Mouse (Mus musculus): ENCODE data around the gene Vmn2r88. TPM values are rescaled to one million over a fixed set of nuclear protein-coding genes. Genes with fewer than 3 reads are reported as not detected.

Vmn2r88 gene
- polyA plus RNA-seq (2012; rRNA removed): not detected in 2 replicates

DNA sequence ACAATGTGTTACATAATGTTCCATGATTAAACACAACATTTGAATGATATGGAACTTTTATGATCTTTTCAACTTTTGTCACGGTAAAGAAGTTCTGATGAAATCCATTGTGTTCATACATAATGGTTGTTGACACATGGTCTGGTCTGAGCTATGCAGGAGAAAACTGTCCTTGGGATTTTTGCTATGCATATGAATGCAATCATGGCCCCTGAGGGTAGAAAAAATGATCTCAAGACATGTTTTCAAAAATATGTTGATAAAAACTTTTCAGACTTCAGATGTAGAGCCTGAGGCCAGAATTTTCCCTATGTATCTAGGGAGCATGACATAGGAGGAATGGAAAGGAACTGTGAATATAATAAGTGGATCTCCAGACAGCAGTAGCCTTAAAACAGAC is at the start of gene Vmn2r88:
Gene Vmn2r88, plus strand, starts transcription at position 301 of the 400 bp plus-strand sequence.

DNA sequence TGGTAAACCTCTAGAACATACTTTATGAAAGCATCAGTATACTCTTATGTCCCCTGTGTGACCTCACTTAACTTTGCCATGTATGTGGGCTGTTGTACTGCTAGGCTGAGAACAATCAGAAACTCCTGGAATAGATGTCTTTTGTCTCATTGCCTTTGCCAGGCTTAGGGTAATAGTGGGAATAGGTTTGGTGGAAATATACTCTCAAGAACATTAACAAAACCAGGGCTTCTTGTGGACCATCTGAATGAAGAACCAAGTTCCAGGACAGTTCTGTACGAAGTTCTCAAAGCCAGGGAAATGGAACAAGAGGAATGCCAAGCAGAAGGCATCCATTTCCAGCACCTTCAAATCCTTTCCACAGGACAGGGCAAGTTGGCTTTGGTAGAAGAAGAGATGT is 49.2 kb upstream of the Vmn2r88 start, which contains the start of gene Gm7247:
Gene Gm7247, plus strand, starts transcription at position 301 of the 400 bp plus-strand sequence.

DNA sequence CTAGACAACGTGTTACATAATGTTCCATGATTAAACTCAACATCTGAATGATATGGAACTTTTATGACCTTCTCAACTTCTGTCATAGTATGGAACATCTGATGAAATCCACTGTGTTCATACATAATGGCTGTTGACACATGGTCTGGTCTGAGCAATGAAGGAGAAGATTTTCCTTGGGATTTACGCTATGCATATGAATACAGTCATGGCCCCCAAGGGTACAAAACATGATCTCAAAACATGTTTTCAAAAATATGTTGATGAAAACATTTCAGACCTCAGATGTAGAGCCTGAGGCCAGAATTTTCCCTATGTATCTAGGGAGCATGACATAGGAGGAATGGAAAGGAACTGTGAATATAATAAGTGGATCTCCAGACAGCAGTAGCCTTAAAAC is 40.9 kb downstream of the Vmn2r88 start, which contains the start of gene Vmn2r89:
Gene Vmn2r89, plus strand, starts transcription at position 301 of the 400 bp plus-strand sequence.

Other genes starting within 250 kb of the Vmn2r88 start
- not detected in 2 replicates for gene Rnase2b, start 248.6 kb upstream of the Vmn2r88 start, polyA plus RNA-seq (2012; rRNA removed)
- not detected in 2 replicates for gene Ang2, start 211.7 kb upstream of the Vmn2r88 start, polyA plus RNA-seq (2012; rRNA removed)
- not detected in 2 replicates for gene Ear14, start 207.4 kb upstream of the Vmn2r88 start, polyA plus RNA-seq (2012; rRNA removed)
- not detected in 2 replicates for gene Rnase2a, start 154.7 kb upstream of the Vmn2r88 start, polyA plus RNA-seq (2012; rRNA removed)
- gene Gm7247, start 49.1 kb upstream of the Vmn2r88 start, polyA plus RNA-seq (2012; rRNA removed): not detected in 2 replicates
- not detected in 2 replicates for gene Vmn2r89, start 41.0 kb downstream of the Vmn2r88 start, polyA plus RNA-seq (2012; rRNA removed)
- gene Gm5622, start 142.0 kb downstream of the Vmn2r88 start, polyA plus RNA-seq (2012; rRNA removed): not detected in 2 replicates
- gene Gm17175, start 163.2 kb downstream of the Vmn2r88 start, polyA plus RNA-seq (2012; rRNA removed): not detected in 2 replicates
- not detected in 2 replicates for gene Gm17174, start 181.3 kb downstream of the Vmn2r88 start, polyA plus RNA-seq (2012; rRNA removed)
- gene Gm17078, start 200.5 kb downstream of the Vmn2r88 start, polyA plus RNA-seq (2012; rRNA removed): not detected in 2 replicates
- not detected in 2 replicates for gene Gm4181, start 224.8 kb downstream of the Vmn2r88 start, polyA plus RNA-seq (2012; rRNA removed)

All from central nervous system, embryonic 18 days (tissue).